Mouse (Mus musculus) midbrain, embryonic 15.5 days (tissue): ENCODE measurements around the gene Grid1. TPM values are rescaled to one million over a fixed set of nuclear protein-coding genes. Genes with fewer than 3 reads are reported as not detected.
A peak's percentile ranks its signal among the peaks of the same experiment; 100 is the strongest.

Experiments
- ATAC-seq: fragments of 200-750 bp; cut with Nextera tagmentation; replicated peaks from 2 replicates; pipeline ENCODE4 v1.8.0; 2017; ENCODE audit warnings: moderate TSS enrichment
- H3K27ac ChIP-seq: fragments of 300-500 bp; sonication (generic); 2 replicates; pipeline ENCODE4 v1.5.1; 2015; ENCODE audit warnings: mild to moderate bottlenecking, inconsistent platforms
- H3K27me3 ChIP-seq: fragments of 300-500 bp; sonication (generic); replicated peaks from 2 replicates; pipeline ENCODE4 v1.6.1; 2015; ENCODE audit warnings: inconsistent platforms
- H3K36me3 ChIP-seq: fragments of 300-500 bp; sonication (generic); replicated peaks from 2 replicates; pipeline ENCODE4 v1.6.1; 2015; ENCODE audit warnings: inconsistent platforms
- H3K4me1 ChIP-seq: fragments of 300-500 bp; sonication (generic); 2 replicates; pipeline ENCODE4 v1.6.1; 2015; ENCODE audit warnings: inconsistent platforms
- H3K4me2 ChIP-seq: fragments of 300-500 bp; sonication (generic); 2 replicates; pipeline ENCODE4 v1.6.1; 2015; ENCODE audit warnings: inconsistent platforms, mild to moderate bottlenecking, moderate library complexity
- H3K4me3 ChIP-seq: fragments of 300-500 bp; sonication (generic); 2 replicates; pipeline ENCODE4 v1.5.1; 2015; ENCODE audit warnings: mild to moderate bottlenecking, inconsistent platforms
- H3K9ac ChIP-seq: fragments of 300-500 bp; sonication (generic); 2 replicates; pipeline ENCODE4 v1.6.1; 2015; ENCODE audit warnings: mild to moderate bottlenecking, inconsistent platforms
- H3K9me3 ChIP-seq: fragments of 300-500 bp; sonication (generic); 2 replicates; pipeline ENCODE4 v1.6.1; 2016; ENCODE audit warnings: inconsistent platforms
- WGBS: fragments of 180-500 bp; shearing (Covaris S2); methylation state at CpG from one replicate; pipeline ENCODE4 v1.1.7; 2015; ENCODE audit warnings: mixed read lengths; 5-methylcytosine and 5-hydroxymethylcytosine counted together
- polyA plus RNA-seq: library from polyadenylated mRNA; unstranded; fragments of >200 nt; fragmentation: Nextera tagmentation; extraction: Ambion mirVana; gene quantifications from 2 replicates; pipeline ENCODE4 v1.2.1, GENCODE M21; 2015

Gene Grid1
- polyA plus RNA-seq, 1 experiment from 2014 or later, result 8.8 TPM

GRCm38 (mm10) chr14:34972930-34973329 is 153.0 kb downstream of the Grid1 start:
- Histone ChIP-seq H3K27me3 (peaks cover 5% of the 10 kb centered on the region; the same call in 1 of the 2 replicates), H3K27ac (no peak overlapping the region), H3K36me3 (no peaks in the 10 kb centered on the region), H3K4me3 (no peak overlapping the region), H3K9ac (no peak overlapping the region), H3K4me2 (no peak overlapping the region), H3K9me3 (no peaks in the 10 kb centered on the region), H3K4me1 (peaks cover 10% of the 10 kb centered on the region; the same call in 1 of the 2 replicates)
- no peak for ATAC-seq
- WGBS, result 76% methylated on average over 3 of the region's 3 CpGs

DNA sequence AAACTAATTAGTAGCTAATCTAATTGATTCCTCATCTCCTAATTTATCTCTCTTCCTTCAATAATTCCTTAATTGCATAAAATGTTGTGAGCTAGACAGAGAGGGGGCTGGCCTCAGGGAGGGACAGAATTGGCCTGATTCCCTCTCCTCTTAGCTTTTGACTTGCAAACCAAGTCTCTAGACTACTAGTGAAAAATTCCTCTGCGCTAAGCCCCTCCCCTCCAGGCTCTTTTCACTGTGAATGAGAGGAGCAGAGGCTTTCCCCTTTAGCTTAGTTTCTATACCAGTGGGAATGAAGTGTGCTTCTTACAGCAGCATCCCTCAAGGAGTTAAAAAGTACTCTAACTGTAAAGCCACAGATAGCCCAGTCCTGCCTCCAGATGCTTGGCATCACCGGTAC is 160.8 kb downstream of the Grid1 start:
- Histone ChIP-seq H3K27ac (no peak overlapping the region), H3K27me3 (no peaks in the 10 kb centered on the region), H3K4me3 (no peak overlapping the region), H3K36me3 (no peaks in the 10 kb centered on the region), H3K9ac (no peak overlapping the region), H3K9me3 (no peaks in the 10 kb centered on the region), H3K4me1 (0 out of 2 replicates have a peak, but pooled peaks cover 8% of the 10 kb centered on the region), H3K4me2 (no peak overlapping the region)
- no peak for ATAC-seq
- WGBS, result 16% methylated on average over 2 of the region's 2 CpGs

GRCm38 (mm10) chr14:34989131-34989530 is 169.2 kb downstream of the Grid1 start:
- H3K4me2 ChIP-seq, result no peak overlapping the region
- H3K9ac ChIP-seq, result no peak overlapping the region
- no peak for ATAC-seq
- H3K4me3 ChIP-seq, result no peak overlapping the region
- 74% methylated on average over 5 of the region's 5 CpGs for WGBS
- H3K27me3 ChIP-seq, result no peaks in the 10 kb centered on the region
- H3K4me1 ChIP-seq, result no peaks in the 10 kb centered on the region
- no peak overlapping the region for H3K27ac ChIP-seq
- H3K9me3 ChIP-seq, result no peaks in the 10 kb centered on the region
- no peaks in the 10 kb centered on the region for H3K36me3 ChIP-seq

- Histone ChIP-seq H3K9me3 (no peaks in the 10 kb centered on the region), H3K4me2 (no peak overlapping the region), H3K27me3 (no peaks in the 10 kb centered on the region), H3K36me3 (no peaks in the 10 kb centered on the region), H3K27ac (no peak overlapping the region), H3K4me3 (no peak overlapping the region), H3K9ac (no peak overlapping the region), H3K4me1 (peaks cover 7% of the 10 kb centered on the region; the same call in 1 of the 2 replicates)
- no peak for ATAC-seq
- 84% methylated on average over 7 of the region's 7 CpGs for WGBS
Observed at GRCm38 (mm10) chr14:35006736-35007135, 186.8 kb downstream of the Grid1 start.

DNA sequence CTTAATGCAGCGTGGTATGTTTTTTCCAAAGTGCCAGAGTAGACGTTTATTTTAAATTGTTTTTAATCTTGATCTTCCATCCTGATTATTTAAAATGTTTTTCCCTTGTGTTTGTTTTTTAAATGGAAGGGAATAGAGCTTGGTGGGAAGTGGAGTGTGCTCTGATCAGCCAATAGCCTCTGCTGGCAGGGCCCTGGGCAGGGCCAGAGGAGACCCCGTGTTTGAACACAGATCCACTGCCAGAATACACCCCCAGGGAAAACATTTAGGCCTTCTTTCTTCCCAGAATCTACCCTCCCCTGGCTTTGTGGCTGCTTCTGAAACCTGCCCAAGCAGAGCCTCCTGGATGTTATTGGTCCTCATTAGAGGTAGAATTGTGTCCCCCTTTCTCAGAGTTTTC is 188.8 kb downstream of the Grid1 start:
- H3K27me3 ChIP-seq, result no peaks in the 10 kb centered on the region
- H3K4me1 ChIP-seq, result peaks cover 7% of the 10 kb centered on the region; the same call in 1 of the 2 replicates
- peak; percentile 59 for ATAC-seq
- H3K9ac ChIP-seq, result no peak overlapping the region
- no peak overlapping the region for H3K4me2 ChIP-seq
- H3K9me3 ChIP-seq, result no peaks in the 10 kb centered on the region
- no peak overlapping the region for H3K4me3 ChIP-seq
- H3K36me3 ChIP-seq, result no peaks in the 10 kb centered on the region
- WGBS, result 34% methylated on average over 3 of the region's 3 CpGs
- H3K27ac ChIP-seq, result no peak overlapping the region

DNA sequence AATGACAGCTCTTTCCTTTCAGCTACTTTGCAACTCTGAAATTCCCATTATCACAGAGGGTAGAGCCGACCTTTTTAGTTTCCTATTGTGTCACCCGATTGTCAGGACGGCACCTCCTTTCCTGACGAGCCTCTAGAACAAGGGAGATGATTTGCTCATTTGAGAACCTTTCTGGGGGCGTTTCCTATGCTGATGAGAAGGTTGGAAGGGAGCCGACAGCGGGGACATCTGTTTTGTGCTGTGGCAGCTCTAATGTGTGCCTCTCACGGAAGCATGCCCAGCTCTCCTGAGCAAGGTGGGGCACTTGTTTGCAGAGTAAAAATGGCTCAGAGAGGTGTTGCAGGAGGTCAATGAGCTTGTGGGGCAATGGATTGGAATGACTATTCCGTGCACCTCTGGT is 189.2 kb downstream of the Grid1 start:
- ATAC-seq, result peak; percentile 59
- Histone ChIP-seq H3K4me2 (no peak overlapping the region), H3K4me1 (peaks cover 7% of the 10 kb centered on the region; the same call in 1 of the 2 replicates), H3K27me3 (no peaks in the 10 kb centered on the region), H3K27ac (no peak overlapping the region), H3K4me3 (no peak overlapping the region), H3K9ac (no peak overlapping the region), H3K36me3 (no peaks in the 10 kb centered on the region), H3K9me3 (no peaks in the 10 kb centered on the region)
- 25% methylated on average over 9 of the region's 9 CpGs for WGBS

GRCm38 (mm10) chr14:35026686-35027085 is 206.8 kb downstream of the Grid1 start:
- Histone ChIP-seq H3K9ac (no peak overlapping the region), H3K4me1 (no peaks in the 10 kb centered on the region), H3K4me2 (no peak overlapping the region), H3K27me3 (no peaks in the 10 kb centered on the region), H3K27ac (no peak overlapping the region), H3K36me3 (no peaks in the 10 kb centered on the region), H3K4me3 (no peak overlapping the region), H3K9me3 (no peaks in the 10 kb centered on the region)
- 89% methylated on average over 8 of the region's 8 CpGs for WGBS
- no peak for ATAC-seq

GRCm38 (mm10) chr14:35027501-35028140 is 207.7 kb downstream of the Grid1 start:
- Histone ChIP-seq H3K27ac (no peak overlapping the region), H3K4me3 (no peak overlapping the region), H3K36me3 (no peaks in the 10 kb centered on the region), H3K4me1 (no peaks in the 10 kb centered on the region), H3K27me3 (no peaks in the 10 kb centered on the region), H3K9ac (no peak overlapping the region), H3K4me2 (no peak overlapping the region), H3K9me3 (no peaks in the 10 kb centered on the region)
- WGBS, result 58% methylated on average over 11 of the region's 11 CpGs
- ATAC-seq, result peak; percentile 60; the same call in 1 of the 2 replicates

DNA sequence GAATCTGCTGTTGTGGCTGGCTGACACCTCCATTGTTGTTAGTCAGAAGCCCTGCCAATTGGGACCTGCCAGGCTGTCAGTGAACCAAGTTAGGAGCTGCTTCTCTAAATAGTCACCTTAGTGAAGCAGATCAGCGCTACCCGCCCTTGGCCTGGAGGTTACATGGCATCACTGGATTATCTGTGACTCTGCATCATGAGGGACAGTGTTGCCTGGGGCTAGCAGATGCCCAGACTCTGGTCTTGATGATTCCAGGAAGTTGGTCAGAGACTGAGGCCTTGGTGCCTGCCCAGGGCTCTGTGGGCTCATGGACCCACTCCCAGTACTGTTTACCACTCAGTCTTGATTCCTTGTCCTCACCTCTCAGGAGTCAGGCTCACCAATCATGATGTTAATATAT is 209.7 kb downstream of the Grid1 start:
- Histone ChIP-seq H3K36me3 (no peaks in the 10 kb centered on the region), H3K9me3 (no peaks in the 10 kb centered on the region), H3K27me3 (no peaks in the 10 kb centered on the region), H3K4me3 (no peak overlapping the region), H3K27ac (no peak overlapping the region), H3K4me2 (no peak overlapping the region), H3K4me1 (no peaks in the 10 kb centered on the region), H3K9ac (no peak overlapping the region)
- 94% methylated on average over 2 of the region's 2 CpGs for WGBS
- no peak for ATAC-seq

GRCm38 (mm10) chr14:35030271-35030670 is 210.4 kb downstream of the Grid1 start:
- 93% methylated on average over 2 of the region's 2 CpGs for WGBS
- Histone ChIP-seq H3K4me2 (no peak overlapping the region), H3K9me3 (no peaks in the 10 kb centered on the region), H3K4me1 (no peaks in the 10 kb centered on the region), H3K36me3 (no peaks in the 10 kb centered on the region), H3K4me3 (no peak overlapping the region), H3K27ac (no peak overlapping the region), H3K9ac (no peak overlapping the region), H3K27me3 (no peaks in the 10 kb centered on the region)
- ATAC-seq, result no peak

DNA sequence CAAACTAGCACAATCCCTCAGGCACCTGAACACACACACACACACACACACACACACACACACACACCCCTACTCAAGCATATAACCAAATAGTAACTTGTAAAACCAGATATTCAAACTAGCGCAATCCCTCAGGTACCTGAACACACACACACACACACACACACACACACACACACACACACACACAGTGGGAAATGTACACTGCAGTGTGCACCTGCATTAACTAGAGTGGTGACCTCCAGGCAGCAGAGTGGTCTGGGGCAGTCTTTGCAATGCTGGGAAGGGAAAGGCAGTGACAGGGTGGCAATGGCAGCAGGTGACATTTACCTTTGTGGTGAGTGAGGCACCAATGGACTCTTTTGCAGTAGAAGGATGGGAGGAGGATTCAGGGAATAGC is 212.4 kb downstream of the Grid1 start:
- WGBS, result 100% methylated on average over 1 of the region's 1 CpGs
- H3K4me2 ChIP-seq, result no peak overlapping the region
- no peaks in the 10 kb centered on the region for H3K36me3 ChIP-seq
- H3K4me3 ChIP-seq, result no peak overlapping the region
- H3K9me3 ChIP-seq, result no peaks in the 10 kb centered on the region
- no peaks in the 10 kb centered on the region for H3K27me3 ChIP-seq
- H3K27ac ChIP-seq, result no peak overlapping the region
- 0 out of 2 replicates have a peak, but pooled peaks have one; percentile 22 for ATAC-seq
- H3K4me1 ChIP-seq, result no peaks in the 10 kb centered on the region
- H3K9ac ChIP-seq, result no peak overlapping the region

- no peaks in the 10 kb centered on the region for H3K9me3 ChIP-seq
- no peak overlapping the region for H3K4me3 ChIP-seq
- WGBS, result 66% methylated on average over 5 of the region's 5 CpGs
- H3K27ac ChIP-seq, result no peak overlapping the region
- H3K9ac ChIP-seq, result no peak overlapping the region
- H3K27me3 ChIP-seq, result no peaks in the 10 kb centered on the region
- no peaks in the 10 kb centered on the region for H3K4me1 ChIP-seq
- no peak overlapping the region for H3K4me2 ChIP-seq
- no peaks in the 10 kb centered on the region for H3K36me3 ChIP-seq
- ATAC-seq, result peak; percentile 62; the same call in 1 of the 2 replicates
Observed at GRCm38 (mm10) chr14:35044268-35044667, 224.4 kb downstream of the Grid1 start.
